Mouse (Mus musculus) testis, postnatal 14 days (tissue): Measurements from ENCODE around the gene Prickle3.
A peak's percentile ranks its signal among the peaks of the same experiment; 100 is the strongest.
"Not testable (repeated sequence)": the region's sequence is repeated elsewhere in the genome, so short reads cannot be mapped to it uniquely, and the experiment has no call there.

Source experiments
- DNase-seq: peaks from one replicate; pipeline ENCODE4 v3.0.0; 2021; ENCODE audit warnings: low spot score

Prickle3 gene

DNA sequence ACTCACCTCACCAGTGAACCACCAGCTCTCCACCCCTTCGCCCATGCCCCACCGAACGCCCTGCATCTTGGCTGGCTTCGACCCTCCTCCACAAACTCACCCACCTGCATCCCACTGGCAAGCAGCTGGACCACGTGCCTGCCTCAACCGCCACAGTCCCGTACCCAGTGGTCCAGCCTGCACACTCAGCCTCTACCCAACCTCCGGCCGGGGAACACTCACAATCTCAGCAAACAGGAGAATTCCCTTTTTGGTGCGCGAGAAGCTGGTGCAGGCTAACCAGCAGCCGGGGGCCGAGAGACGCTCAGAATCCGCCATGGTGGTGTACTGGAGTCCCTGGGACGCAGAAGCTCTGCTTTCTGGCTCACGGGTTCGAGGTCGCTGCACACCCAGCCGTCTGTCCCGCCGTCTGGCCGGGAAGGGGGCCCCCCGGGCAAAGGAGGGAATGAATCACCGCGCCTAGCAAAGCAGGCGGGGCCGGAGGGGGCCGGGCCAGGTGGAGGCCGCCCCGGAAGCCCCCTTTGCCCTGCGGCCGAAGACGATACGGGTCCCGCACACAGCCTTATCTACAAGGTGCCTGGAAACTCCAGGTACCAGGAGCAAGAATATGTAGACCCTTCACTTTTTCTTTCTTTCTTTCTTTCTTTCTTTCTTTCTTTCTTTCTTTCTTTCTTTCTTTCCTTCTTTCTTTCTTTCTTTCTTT, 14.0 kb downstream of the Prickle3 start, which contains the start of gene Plp2:
Plp2 (minus strand) TSS at position 470 of the 703 bp plus-strand sequence.
- DNase-seq, result no peak

DNA sequence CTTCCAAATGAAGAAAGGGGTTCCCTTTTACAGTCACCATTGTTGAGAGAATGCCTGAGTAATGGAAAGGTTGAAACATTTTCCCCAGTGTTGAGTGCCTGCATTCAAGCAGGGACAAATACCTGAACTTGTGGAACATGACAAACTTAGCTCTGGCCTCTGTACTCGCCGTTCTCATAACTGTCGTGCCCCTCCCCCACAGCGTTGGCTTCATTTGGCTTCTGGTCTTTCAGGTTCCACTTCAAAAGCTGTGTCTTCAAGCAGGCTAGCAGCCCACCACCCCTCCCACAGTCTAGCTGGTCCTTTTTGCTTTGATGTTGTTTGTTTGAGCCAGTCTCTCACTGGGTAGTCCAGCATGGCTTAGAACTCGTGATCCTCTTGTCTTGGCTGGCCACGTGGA, 15.7 kb downstream of the Prickle3 start:
- DNase-seq, result no peak

DNA sequence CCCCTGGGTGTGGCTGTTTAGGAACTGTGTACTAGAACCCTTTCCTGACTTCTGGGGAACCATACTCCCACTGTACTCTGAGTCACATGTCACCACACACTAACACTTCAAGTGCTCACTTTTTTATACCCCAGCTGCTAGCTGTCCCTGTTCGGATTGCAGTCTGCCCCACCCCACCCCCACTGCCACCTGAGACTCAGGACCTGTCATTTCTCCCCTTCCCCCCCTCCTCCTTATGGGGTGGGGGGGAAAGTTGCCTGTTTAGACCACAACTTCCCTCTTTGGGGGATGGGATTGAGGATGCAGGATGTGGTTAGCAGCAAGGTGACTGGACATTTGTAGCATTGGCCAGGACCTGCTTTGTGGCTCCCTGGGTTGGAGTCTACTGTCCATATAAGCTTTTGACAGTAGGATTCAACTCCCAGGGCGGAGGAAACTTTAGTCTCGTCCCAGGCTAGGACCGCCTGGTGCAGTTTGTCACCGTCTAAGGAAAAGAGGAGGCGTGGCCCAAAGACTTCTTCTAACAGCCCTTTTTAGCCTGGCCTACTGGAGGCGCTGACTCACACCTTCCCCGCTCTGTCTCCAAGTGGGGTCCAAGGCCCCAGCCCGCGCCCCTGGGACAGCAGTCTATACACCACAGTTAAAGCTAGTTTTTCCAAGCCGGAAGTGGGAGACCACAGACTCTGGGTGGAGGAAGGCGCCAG, 16.7 kb downstream of the Prickle3 start:
- DNase-seq, result no peak

DNA sequence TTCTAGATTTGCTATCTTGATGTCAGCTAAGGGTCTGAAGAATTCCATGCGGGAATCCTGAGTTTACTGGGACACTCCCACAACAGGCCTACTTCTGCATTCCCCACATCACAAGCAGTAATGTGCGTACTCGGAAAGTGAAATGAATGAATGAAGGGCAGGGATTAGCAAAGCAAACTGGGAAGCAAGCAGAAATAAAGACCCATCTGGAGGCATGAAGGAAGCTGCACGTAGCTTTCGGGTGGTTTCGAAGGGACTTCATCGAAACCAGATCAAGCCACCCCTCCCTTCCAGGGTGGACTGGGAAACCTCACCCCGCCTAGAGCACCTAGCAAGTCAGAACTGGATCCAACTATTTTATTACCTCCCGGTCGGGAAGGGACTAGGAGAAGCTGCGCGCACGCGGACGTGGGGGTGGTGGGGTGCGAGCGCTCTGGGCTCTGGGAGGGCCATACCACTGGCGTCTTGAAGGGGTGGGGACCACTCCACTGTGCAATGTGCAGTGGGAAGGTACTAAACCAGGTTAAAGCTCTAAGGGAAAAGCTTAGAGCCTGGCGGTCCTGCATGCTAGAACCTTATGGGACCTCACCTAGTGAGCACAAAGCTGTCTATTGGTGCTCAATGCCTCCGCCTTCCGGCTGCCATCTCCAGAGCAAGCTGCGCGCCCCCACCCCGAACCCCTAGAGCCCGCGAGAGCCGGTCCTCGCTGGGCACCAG, 17.4 kb downstream of the Prickle3 start:
- DNase-seq, result no peak

DNA sequence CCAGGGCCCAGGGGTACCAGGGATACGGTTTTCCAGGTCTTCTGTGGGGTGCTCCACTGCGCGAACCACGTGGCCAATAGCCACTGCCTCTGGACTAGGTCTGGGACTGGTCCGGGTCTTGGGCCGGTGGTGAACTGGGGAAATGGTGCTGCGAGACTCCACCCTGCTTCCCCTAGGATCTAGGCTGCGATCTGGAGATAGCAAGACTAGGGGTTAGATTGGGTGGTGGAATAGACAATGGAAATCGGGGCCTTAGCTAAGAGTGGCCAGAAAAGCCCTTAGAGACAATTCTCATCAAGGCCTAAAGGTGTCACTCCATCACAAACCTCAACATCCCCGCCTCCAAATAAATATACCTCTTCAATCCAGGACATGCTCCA, 17.9 kb downstream of the Prickle3 start:
- DNase-seq, result no peak

DNA sequence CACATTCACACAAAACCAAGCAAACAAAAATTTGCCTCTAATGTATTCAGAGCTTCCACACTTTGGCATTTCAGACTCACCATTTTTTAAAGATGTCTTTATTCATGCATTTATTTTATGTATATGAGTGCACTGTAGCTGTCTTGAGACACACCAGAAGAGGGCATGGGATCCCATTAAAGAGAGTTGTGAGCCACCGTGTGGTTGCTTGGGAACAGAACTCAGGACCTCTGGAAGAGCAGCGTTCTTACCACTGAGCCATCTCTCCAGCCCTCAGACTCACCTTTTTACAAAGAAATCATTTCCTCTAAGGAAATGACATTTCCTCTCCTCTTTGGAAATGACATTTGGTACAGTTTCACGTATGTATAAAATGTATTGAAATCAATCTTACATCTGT, 21.9 kb downstream of the Prickle3 start:
- no peak for DNase-seq

DNA sequence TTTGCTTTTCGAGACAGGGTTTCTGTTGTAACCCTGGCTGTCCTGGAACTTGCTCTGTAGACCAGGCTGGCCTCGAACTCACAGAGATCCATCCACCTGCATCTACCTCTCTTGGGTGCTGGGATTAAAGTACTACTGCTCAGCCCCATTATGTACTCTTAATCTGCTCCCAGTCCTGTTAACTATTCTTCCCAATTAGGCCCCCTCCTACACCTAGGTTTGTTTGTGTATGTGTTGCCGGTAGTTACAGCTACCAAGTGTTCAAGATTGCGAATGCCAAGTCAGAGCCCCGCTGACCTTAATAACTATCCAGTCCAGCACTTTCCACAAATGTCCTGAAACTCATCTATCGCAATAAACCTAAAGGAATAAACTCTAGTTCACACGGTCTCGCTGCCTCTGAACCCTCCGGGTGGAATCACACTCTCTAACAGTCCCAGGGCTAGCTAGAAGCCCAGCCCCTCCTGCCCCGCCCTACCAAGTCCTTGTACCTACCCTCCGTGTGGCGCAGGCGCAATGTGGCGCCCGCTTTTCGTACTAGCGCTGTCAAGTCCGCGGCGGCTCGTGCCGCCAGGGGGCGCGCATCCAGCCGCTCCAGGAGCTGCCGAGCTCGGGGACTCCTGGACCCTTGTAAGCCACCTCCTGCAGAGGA, 22.5 kb downstream of the Prickle3 start:
- DNase-seq, result peak; percentile 85

DNA sequence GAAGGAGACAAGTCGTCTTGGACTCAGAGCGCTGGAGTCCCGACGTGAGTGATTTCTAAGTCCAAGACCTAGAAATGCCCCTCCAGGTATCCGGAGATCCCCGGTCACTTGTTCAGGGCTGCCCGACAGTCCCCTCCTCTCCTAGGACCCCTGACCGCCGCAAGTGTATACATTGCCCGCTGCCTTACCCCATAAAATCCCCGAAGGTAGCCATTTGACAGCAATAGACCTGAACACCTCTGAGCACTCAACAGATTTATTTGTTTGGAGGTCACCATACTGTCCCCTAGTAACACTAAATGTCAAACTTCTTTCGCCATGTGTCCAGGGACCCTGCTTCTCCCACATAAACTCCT, 23.0 kb downstream of the Prickle3 start:
- no peak for DNase-seq

DNA sequence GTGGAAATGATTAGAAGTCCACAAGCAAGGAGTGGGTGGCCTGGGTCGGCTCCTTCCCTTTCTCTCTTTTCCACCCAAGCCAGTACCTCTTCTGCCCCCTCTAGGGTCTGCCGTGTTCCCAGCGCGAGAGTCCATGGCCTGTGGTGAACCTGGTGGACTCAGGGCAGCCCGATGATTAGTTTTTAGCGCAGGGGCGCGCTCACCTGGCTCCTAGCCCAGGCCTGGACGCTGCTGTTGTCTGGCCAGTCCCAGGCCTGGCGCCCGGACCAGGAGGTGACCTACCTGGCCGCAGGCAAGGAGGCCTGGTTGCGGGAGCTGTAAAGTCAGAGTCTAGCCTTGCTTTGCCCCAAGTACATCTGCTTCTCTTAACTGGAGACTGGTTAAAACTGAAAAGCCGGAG, 23.8 kb downstream of the Prickle3 start, which contains the start of gene Magix:
Magix (minus strand) TSS at position 388 of the 400 bp plus-strand sequence.
- DNase-seq, result no peak

DNA sequence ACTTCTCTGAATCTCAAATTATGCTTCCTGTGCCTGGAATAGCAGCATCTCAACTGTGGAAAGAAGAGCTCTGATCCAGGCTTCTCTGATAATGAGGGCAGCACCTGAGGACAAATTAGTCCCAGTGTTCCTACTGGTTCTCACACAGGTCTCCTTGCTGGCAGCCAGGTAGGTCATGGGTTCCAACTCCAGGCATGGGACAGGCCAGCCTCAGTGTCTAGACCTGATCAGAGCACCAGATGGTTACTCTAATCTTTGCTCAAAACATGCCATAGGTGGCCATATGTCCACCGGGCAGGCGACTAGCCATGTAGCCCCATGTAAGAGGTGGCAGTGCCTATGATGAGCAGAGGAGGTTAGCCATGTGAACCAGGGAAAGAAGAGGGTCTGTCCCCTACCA, 31.3 kb downstream of the Prickle3 start:
- DNase-seq, result no peak

DNA sequence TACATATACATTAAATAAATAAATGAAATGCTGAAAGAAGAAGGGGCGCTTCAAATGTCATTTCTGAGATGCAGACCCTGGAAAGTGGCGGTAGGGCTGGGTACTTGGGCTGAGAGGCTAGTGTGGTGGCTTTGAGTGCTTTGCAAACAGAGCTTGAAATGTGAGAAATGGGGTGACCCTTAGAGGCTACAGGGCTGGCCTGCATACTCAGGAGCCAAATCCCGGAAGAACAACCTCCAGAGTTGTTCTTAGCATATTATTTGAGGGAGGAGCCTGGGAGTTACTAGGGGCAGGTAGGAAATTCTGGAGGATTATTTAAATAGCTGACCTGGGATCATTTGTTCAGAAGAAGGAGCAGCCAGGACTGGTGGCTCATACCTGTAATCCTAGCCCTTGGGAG, 33.4 kb downstream of the Prickle3 start:
- no peak for DNase-seq

DNA sequence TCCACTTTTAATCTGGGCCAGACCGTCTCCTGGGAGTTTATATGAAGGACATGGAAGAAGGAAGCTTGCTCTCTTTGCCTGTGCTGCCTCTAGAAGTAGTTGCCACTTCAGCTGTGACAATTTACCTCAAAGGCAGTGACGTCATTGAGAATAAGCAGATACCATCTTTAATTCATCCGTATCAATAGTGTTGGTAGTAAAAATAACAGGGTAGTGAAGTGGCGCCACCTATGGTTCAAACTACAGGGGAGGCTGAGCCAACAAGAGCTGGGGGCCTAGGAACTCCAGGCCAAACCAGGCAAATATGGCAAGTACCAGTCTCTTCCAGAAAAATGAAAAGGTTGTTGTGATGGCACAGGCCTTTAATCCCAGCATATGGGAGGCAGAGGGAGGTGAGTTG, 35.8 kb downstream of the Prickle3 start:
- no peak for DNase-seq

DNA sequence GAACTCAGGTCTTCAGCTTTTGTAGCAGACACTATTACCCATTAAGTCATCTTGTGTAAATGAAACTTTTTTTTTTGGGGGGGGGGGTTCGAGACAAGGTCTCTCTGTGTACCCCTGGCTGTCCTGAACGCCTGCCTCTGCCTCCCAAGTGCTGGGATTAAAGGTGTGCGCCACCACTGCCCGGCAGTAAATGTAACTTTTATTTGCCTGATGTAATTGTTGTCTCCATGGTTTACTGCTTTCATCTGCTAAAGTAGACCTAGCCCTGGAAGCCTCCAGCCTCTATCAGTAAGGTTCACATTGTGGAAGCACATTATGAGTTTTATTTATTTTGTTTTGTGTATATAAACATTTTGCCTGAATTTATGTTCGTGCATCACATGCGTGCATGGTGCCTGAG, 39.5 kb downstream of the Prickle3 start:
- no peak for DNase-seq

DNA sequence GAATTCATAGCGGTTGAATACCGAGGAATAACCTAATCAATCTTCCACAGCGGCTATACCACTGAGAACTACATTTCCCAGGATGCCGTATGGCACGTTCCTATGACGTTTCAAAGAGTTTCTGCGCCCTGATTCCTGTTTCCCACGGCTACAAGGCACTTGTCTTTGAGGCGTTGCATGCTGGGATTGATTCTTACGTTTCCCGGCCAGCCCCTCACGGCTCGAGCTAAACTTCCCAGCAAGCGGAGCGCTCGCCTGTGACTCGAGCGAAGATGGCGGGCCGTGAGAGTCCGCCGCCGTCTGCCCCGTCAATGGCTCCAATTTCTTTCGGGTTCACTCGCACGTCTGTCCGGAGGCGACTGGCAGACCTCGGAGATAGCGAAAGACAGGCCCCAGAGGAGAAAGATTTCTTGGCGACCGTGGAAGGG, 39.9 kb downstream of the Prickle3 start, which contains the start of gene Gpkow:
Gpkow (plus strand) TSS at position 178 of the 428 bp plus-strand sequence.
- peak; percentile 89 for DNase-seq

DNA sequence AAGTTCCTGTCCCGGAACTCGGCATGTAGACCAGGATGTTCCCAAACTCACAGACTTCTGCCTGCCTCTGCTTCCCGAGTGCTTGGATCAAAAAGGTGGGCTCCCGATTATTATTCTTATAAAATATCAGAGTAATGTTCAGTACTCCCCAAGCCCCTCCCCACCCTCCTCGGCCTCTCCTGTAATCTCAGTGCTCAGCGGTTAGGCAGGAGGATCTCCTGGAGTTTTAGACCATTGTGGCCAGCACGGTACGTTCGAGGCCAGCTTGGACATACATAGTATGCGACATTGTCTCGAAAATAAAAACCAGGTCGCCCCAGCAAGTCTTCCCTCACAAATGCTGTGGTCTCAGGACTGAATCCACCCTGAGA, 56.7 kb downstream of the Prickle3 start:
- not testable (repeated sequence) for DNase-seq

DNA sequence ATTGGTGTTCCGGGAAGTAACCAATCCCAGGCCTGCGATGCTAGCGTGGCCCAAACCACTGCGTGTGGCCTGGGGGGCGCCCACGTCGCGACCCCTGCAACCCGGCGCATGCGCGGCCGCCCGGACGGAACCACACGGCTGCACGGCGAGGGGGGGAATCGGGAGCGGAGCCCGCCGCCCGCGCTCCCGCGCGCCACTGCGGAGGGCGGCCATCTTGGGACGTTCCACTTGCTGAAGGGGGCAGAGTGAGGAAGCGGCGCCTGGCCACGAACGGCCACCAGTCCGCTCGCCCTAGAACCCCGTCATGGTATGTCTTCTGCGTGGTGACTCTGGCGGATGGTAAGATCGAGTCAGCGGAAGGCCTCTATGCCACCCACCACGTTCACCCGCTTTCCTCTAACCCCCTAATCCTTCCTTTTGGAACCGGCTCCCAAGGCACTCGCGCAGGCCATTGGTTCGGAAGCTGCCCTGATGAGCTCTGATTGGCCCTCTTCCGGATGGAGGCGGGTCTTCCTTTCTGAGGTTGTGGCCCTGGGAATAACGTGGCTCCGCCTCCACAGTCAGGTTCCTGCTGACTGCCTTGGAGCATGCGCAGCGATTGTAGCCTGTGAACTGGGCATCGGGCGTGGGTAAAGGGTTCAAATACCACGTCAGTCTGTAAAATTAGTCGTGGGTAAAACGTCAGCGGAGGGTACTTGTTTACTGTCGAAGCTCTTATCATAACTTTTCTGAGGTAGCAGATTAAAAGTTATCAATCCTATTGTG, 57.3 kb downstream of the Prickle3 start, which contains the start of gene Wdr45:
Wdr45 (plus strand) TSS at position 199 of the 765 bp plus-strand sequence.
- DNase-seq, result peak; percentile 95

DNA sequence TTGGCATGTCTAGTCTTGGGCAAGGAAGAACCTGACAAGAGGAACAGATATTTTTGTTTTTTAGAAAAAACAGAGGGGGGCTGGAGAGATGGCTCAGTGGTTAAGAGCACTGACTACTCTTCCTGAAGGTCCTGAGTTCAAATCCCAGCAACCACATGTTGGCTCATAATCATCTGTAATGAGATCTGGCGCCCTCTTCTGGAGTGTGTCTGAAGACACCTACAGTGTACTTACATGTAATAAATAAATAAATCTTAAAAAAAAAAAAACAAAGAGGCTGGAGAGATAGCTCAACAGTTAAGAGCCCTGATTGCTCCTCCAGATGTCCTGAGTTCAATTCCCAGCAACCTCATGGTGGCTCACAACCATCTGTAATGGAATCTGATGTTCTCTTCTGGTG, 59.0 kb downstream of the Prickle3 start:
- DNase-seq, result not testable (repeated sequence)
